Mouse (Mus musculus) retina, postnatal 7 days (tissue): ENCODE results near the gene Hs3st6.
A peak's percentile ranks its signal among the peaks of the same experiment; 100 is the strongest.

Source experiments
- DNase-seq: peaks from one replicate; pipeline ENCODE4 v3.0.0-alpha.2; 2012; ENCODE audit warnings: low read depth, low spot score

The Hs3st6 gene

DNA sequence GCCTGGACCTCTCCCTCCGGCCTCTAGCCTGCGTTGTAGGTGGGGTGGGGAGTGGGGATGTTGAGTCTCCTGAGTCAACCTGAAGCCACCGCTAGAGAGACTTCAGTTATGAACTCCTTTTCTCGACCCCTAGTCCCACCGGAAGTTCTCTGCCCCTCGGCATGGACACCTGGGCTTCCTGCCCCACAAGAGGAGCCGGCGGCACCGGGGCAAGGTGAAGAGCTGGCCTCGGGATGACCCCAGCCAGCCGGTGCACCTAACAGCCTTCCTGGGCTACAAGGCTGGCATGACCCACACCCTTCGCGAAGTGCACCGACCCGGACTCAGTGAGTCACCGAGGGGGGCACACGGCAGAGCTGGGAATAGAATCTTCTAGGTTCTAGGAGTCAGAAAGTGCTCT, 24.6 kb upstream of the Hs3st6 start:
- DNase-seq = no peak

DNA sequence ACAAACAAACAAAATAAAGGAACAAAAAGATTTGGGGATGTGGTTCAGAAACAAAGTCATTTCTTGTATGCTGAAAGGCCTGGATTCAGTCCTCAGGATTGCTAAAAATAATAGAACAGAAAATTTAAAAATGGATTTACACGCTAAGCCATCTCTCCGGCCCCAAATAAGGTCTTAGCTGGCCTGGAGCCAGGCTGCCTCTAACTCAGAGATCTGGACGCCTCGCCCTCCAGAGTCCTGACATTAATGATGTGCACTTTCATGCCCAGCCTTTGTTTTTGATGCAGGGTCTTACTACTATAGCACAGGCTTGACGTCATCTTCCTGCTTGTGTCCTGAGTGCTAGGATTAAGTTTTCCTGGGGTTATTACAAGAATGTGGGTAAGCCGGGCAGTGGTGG, 23.7 kb upstream of the Hs3st6 start:
- DNase-seq = no peak

DNA sequence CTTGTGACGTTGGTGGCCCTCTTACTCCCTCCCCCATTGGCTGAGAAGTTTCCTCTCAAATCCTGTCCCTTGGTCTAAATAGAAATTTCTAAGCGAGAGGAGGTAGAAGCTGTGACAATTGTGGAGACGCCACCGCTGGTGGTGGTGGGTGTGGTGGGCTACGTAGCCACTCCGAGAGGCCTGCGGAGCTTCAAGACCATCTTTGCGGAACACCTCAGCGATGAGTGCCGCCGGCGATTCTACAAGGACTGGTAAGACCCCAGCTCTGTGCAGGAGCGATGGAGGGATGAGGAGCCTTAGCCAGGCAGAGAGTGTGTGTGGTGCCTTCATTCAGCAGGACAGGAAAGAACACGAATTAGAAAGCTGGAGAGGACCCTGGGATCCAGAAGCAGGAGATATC, 22.0 kb upstream of the Hs3st6 start:
- no peak for DNase-seq

DNA sequence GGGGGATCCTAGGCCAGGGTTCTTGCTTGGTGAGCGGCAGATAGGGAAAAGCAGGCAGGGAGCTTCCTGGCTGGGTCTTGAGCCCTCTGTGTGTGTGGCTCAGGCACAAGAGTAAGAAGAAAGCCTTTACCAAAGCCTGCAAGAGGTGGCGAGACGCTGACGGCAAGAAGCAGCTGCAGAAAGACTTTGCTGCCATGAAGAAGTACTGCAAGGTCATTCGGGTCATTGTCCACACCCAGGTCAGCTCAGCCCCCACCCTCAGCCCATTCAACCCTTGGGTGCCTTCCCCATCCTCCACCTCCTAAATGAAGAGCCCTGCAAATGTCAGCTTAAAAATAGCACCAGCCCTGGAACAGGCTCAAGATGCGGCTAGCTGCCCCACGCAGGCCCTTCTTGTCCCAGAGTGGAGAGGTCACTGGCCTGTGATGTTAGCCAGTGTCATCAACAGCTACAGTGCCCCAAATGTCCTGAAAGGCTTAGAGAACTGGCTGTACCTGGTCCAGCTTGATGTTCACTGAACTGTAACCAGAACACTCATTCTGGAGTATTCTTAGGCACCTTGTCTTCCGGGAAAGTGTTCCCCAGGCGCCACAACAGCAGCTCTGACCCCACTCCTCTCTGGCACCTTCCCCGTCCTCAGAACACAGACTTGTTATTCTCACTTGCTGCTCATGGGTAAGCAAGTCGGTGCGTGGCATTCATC, 20.4 kb upstream of the Hs3st6 start:
- no peak for DNase-seq

DNA sequence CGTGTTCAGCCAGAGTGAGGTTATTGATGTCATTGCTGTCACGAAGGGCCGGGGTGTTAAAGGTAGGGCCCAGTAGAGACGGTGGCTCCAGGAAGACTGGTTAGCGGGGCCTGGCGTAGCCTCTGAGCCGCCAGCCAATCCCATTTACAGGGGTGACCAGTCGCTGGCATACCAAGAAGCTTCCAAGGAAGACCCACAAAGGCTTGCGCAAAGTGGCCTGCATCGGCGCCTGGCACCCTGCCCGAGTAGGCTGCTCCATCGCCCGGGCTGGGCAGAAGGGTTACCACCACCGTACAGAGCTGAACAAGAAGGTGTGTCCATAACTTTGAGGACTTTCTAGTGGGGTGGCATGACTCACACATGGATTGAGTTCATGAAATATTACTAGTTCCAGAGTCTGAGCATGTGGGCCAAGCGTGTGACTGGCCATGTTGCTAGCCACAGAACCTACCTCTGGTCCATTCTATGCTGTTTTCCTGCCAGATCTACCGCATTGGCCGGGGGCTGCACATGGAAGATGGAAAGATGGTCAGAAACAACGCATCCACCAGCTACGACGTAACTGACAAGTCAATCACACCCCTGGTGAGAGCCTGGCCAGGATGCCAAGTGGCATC, 19.2 kb upstream of the Hs3st6 start:
- no peak for DNase-seq

DNA sequence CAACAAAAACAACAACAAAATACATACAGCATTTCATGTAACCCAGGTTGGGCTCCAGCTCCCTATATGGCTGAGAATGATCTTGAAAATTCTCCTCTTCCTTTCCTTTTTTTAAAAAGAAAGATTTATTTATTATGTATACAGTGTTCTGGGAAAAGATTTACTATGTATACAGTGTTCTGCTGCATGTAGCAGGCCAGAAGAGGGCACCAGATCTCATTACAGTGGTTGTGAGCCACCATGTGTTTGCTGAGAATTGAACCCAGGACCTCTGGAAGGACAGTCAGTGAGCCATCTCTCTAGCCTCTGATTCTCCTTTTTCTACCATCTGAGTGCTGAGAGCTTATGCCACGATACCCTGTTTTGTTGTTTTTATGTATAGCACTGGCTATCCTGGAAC, 18.3 kb upstream of the Hs3st6 start:
- no peak for DNase-seq

DNA sequence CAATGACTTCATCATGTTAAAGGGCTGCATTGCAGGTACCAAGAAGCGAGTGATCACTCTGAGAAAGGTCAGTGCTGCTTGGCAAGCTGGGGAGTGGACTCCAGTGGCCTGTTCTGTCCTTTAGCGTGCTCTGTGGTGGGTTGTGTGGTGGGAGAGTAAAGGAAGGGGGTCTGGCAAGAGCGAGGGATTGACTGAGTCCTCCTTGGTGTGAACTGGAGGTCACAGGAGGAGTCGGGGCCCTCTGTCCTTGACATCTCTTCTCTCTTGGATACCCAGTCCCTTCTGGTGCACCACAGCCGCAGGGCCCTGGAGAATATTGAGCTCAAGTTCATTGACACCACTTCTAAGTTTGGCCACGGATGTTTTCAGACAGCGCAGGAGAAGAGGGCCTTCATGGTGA, 17.3 kb upstream of the Hs3st6 start:
- no peak for DNase-seq

DNA sequence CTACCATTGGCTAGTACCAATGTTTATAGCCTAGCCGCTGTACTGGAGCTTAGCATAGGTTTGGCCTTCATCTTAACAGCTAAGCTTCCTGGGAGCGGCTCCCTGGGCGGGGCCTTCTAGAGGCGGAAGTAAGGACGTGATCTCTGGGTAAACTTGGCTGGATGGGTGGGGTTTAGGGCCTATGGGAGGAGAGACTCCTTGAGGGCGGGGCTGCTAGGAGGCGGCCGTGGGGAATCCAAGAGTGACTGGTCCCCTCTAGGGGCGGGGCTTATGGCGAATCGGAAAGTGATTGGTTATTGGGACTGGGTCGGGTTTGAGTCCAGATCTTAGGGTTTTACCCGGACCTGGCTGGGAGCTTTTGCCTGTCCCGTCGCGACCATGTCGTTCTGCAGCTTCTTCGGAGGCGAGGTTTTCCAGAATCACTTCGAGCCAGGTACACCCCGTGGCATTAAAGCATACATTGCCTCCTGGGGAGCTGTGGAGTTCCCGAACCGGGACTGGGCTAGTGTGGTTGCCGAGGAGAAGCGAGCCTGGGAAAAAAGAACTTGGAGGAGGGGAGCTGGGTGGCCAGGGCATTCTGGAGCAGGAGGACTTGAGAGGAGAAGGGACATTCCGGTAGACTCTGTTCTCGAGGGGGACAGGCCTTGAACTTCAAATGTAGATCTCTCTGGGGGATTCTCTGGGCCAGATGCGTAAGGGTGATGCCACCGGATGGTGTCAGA, 16.3 kb upstream of the Hs3st6 start, which contains the start of gene Msrb1:
Gene Msrb1, plus strand, starts transcription at position 313 of the 722 bp plus-strand sequence.
- DNase-seq = peak; percentile 87

DNA sequence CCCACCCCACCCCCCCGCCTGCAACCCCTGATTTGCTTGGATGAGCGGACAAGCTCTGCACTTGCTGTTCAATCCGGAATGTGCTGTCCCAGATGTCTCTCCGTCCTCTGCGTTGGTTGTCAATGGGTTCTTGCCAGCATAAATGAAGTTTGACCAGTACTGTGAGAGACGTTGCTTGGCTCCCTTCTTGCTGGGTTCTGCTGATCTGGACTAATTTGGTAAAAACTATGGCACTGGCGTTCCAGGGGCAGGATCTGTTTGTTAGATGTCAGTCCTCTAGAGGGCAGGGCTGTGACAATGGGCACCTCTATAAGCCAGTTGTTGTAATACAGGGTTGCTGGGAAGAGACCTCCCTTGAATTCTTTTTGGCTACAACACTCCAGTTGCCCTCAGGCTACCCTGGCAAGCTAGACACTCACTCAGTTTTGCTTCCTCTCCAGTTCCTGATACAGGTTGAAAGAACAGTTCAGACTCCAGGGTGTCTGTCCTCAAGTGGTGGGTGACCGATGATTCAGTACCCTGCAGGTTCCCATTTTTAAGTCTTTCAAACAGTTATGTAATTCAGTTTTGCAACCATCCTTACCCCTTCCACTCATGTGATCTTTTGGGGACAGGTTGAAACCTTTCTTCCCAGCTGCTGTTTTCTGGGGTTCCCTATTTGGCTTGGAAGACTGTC, 15.5 kb upstream of the Hs3st6 start:
- no peak for DNase-seq

DNA sequence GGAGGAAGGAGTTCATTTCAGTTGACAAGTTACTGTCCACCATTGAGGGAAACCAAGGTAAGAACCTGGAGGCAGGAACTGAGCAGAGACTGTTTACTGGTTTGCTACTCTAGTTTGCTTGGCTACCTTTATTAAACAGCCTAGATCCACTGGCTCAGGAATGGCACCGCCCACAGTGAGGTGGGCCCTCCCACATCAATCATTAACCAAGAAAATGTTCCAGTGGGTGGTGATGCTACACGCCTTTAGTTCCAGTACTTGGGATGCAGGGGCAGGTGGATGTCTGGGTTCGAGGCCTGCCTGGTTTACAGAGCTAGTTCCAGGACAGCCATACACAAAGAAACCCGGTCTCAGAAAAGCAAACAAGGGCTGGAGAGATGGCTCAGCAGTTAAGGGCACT, 14.6 kb upstream of the Hs3st6 start:
- DNase-seq = no peak

DNA sequence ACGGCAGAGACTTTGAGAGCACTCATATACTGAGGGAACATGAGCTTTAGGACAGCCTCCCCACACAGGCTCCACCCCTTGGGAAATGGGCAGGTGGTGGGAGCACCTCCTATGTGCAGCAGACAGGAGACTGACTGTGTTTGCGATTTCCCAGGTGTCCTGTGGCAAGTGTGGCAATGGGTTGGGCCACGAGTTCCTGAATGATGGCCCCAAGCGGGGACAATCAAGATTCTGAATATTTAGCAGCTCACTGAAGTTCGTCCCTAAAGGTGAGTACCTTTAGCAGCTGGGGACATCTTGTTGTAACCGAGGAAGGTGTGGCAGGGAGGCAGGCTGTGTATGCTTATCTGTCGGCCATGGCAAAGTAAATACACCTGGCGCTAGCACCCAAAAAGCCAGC, 12.9 kb upstream of the Hs3st6 start:
- DNase-seq = no peak

DNA sequence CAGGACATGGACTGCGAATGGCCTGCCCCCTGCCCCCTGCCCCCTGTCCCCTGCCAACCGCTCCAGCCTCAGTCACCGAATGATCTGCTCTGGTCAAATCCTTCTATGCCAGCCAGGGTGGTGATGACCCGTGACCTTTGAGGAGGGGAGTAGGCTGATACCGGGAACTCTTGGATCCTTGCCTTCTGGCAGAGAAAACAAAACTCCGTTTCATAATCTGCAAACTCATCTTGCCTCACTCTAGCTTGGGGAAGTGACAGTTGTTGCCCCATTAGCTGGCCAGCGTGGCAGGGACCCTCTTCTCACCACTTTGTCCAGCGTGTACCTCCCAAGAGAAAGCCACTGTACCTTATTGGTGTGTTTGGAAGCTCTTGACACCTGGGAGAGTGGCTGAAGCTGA, 10.5 kb upstream of the Hs3st6 start:
- no peak for DNase-seq

DNA sequence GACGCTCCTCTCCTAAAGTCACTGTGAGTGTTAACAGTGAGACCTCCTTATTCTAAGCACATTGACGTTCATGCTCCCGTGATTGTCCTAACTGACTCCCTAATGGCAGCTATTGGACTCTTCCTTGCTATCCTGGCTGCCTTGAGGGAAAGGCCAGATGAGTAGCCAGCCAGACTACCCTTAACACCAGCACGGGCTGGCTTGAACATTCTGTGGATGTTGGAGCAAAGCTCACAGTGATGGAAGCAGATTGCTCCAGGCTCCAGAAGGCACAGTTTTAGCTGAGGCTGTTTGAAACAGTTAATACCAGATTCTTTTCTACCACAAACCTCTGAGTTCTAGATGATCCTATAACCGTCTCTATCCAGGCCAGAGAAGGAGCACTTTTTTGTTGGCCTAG, 8.9 kb upstream of the Hs3st6 start:
- no peak for DNase-seq

DNA sequence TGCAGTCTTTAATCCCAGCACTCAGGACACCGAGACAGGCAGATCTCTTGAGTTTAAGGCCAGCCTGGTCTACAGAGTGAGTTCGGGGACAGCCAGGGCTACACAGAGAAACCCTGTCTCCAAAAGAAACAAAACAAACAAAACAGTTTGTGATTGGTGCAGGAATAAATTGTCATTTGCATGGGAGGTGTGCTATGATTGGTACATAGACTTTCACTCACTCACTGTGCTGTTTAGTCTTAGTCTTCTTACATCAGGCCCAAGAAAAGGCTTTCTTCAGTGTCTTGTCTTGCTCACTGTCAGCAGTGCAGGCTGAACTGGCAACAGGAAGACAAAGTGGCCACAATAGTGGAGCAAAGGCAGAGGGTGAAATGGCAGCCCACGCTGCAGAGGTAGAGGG, 8.4 kb upstream of the Hs3st6 start:
- DNase-seq = no peak

DNA sequence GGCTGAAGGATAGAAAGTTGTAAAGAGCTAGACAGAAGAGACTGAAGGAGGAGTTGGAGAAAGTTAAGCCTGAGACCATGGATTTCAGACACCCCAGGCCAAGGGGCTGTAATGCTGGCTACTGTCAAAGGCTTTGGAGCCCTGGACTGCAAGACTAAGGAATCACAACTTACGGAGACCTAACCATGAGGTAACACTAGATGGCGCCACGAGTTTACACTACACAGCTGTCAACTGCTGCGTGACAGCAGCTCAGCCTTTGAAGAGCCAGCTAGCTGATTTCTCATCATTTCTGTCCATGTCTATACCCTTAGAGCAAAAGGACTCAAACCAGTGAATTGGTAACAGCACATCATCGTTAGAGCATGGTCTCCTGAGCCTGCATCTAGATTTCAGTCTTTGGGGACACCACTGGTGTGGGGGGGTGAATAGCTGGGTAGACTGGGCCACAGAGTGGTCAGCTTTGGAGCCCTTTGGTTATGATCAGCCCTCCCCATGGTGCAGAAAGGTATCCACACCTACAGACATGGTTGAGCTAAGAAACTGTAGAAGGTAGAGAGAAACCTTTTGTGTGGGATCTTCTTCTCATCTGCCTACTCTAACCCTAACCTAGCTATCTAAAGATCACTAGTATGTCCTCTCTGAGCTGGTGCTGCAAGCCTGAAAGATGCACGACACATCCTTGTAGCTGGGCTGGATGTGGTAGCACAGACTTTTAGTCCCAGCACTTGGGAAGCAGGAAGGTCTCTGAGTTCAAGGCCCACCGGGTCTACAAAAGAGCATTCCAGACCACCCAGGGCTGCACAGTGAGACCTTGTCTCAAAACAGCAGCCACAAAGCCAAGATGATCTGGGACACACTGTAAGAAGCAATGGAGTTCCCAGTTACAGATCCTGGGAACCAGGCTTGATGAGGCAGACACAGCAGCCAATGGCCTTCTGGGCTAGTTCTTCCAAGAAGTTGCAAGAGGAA, 7.0 kb upstream of the Hs3st6 start:
- peak; percentile 80 for DNase-seq

DNA sequence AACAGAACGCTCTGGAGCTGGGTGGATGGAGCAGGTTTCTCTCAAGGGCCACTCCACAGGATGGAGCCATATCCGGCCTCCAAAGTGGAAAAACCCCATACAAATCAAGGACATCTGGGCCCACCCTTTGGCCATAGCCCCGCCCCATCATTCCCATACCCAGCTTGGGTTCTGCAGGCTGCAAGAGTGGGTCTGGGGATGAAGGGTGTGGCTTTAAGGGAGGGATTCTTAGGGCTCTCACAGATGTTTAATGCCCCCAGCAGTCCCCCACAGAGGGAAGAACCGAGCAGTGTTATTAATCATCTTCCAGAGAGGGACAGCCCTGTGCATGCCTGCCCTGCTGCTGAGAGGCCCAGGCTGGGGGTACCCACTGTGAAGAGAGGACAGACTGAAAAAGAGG, 5.8 kb upstream of the Hs3st6 start:
- no peak for DNase-seq

DNA sequence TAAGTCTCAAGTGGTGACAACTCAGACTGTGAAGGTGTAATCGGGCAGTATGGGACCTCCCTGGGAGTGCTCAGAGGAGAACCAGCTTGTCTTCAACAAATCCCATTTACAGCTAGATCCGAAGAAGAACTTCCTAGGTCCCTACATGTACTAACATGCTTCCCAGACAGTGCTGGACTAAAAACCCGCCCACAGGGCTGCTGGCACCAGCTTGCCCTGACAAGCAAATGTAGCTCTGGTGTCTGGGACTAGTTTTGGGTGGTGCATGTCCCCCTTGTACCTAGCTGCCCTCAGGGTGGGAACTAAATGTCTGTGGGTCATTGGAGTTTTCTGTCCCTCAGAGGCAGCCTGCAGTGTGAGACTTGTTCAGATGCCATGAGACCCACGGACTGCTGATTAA, 1.3 kb upstream of the Hs3st6 start:
- no peak for DNase-seq

DNA sequence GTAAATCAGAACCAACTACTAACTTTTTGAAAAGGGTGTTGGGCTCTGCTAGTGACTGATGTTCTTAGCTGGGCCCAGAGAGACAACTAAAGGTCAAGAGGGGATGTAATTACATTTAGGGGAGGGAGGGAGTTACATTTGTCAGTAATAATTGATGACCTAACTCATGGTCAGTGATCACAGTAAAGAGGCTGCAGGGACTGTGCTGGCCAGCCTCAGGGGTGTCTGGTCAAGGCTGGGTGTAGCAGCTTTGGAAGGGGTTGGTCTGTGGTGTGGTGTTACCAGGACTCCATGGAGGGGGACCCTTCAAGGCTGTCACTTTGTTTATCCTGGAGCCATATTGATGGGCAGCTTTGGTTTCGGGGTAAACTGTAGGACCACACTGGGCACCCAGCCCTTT, 4.6 kb downstream of the Hs3st6 start:
- DNase-seq = no peak

DNA sequence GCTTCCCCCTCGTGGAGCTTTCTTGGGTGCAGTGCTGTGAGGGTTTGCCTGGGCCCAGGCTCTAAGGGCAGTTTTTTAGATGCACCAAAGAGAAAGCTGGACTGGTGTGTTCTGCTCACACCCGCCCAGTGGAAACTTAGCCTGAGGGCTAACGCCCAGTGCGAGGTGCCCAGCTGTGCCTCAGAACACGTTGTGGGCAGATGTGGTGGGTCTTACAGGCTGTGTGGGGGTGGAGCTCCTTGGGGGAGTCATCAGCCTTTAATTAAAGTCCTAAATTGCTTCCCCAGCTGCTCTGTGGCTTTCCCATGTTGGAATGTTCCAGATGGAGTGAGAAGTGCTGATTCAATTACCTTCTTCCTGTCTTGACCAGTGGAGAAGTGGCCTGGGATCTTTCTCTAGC, 8.3 kb downstream of the Hs3st6 start:
- DNase-seq = no peak

DNA sequence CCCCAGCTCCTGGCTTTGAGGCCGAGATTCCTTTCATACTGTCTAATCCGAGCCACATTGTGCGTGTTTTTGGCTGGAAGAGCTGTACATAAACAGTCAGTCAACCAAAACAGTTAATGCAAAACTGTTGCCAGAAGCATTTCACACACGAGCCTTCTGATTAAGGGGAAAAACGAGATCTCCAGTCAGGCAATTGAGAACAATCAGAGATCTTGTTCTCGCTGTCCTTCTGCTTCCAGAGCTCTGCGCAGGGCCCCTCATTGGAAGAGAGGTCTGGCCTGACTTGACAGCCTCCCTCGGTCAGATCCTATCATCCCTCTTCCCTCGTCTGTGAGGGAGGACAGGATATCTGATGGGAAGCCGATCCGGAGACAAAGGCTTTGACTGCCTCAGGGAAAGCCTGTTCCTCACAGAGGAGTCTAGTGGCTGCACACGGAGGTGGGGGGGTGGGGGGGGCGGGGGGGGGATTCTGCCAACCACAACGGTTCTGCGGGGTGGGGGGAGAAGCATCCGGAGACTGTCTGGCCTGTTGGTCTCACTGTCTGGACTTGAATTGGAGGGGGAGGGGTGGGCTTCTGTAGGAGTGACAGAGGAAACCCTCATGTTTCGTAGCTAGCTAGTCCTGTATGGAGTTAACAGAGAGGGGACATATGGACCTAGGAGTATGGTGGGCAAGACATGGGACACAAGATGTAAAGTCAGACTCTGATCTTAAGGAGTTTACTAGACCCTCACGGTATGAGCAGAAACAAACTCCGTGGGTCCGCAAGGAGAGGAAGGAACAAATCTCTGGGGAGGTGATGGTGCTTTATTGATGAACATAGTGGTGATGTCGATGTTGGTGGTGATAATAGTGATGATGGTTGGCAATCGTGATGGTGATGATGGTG, 12.5 kb downstream of the Hs3st6 start:
- DNase-seq = no peak
